Mouse (Mus musculus) CD4-positive, CD25-positive, alpha-beta regulatory T cell, adult 2 months (primary cell): ENCODE results near the gene Susd3.

Experiments used
- DNase-seq: peaks from one replicate; pipeline ENCODE4 v3.0.0-alpha.2; 2012; ENCODE audit warnings: low read depth, low spot score

Susd3 gene

DNA sequence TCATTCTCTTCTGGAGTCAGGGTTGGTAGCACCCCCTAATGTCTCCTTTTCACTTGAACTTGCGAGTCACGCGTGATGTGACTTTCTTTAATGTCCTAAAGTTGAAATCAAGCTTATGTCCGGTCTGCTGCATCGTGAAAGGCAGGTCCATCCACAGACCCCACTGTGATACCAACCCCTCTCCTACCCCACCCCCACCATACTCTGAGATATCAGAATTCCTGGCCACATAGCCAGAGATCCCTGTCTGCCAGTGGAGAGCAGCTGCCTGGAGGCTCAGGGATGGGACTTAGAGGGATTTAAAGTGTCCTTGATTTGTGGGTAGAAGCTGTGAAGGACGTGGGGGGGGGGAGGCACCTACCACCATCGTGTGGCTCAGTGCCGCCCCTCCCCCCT lies at the start of gene Susd3:
Susd3 (minus strand) TSS at position 240 of the 396 bp plus-strand sequence.
- DNase-seq: no peak

DNA sequence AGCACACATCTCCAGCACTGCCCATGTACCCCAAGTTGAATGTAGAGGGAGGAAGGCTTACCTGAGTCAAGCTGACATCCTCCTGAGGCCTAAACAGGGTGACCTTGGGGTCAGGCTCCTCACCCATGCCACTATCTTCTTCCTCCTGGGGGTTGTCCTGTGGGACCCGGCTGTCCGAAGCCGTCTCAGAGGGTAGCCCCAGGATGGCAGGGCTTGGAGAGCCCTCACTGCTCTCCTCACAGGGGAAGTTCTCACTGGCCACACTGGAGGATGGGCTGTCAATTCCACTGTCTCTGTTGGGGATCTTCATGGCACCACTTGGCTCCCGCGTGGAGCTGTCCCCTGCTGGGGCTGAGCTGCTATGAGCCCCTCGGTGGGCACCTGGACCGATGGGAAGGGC lies 47.8 kb upstream of the Susd3 start:
- no peak for DNase-seq

DNA sequence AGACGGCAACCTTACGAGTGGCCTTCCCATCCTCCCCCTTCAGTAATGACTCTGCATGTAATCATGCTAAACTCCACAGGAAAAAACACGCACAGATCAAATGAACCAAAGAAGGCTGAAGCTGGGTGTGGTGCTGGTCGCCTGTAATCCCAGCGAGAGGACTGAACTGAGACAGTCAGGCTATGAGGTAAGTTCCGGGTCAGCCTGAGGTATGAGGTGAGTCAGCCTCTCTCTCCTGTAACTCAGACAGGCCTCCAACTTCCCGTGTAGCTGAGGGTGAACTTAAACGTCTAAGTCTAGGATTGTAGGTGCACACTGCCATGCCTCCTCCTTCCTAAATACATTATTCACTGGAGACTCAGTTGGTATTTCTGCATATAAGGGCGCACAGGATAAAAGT lies 45.6 kb upstream of the Susd3 start:
- DNase-seq: peak; percentile 23

DNA sequence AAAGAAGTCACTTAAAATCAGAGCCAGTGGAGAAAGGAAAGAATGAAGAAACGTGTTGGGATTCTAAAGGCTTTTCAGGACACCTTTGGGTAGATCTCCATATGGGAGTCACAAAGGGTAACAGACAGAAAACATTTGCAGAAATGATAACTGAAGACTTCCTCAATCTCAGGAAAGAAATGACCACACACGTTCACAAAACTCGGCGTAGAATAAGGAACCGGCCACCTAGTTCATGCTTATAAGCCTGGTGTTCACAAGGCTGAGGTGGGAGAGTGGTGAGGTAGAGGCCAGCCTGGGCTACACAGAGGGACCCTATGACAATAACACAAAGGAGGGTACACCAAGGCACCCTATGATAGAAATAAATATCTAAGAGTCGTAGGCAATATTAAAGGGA lies 43.4 kb upstream of the Susd3 start:
- DNase-seq: no peak

DNA sequence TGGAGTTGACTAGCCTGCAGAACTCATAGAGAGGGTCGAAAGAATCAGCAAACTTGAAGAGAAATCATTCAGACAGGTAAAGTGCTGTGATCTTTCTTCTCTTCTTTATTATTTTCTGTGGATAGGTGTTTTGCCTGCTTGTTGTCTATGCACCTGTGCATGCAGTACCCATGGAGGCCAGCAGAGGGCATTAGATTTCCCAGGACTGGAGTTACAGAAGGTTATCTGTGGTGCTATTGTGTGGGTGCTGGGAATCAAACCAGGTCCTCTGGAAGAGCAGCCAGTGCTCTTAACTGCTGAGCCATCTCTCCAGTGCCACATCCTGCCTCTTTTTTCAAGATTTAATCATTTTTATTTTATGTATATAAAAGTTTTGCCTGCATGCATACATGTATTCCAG lies 42.9 kb upstream of the Susd3 start:
- DNase-seq: peak; percentile 74

DNA sequence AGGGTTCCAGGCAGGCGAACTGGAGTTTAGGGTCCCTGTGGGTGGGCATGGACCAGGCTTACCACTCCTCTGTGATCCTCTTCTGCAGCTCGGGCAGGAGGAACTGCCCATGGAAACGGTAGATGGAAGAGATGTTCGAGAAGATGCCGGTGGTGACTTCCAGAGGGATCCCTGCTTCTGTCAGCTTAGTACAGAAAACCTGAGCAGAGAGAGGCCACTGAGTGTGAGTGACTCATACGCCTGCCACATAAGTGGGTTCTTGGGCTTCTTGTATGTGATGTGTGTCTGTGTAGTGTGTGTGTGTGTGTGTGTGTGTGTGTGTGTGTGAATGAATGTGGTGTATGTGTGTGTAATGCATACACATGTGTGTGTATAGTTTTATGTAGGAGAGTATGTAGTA lies 38.7 kb upstream of the Susd3 start:
- no peak for DNase-seq

DNA sequence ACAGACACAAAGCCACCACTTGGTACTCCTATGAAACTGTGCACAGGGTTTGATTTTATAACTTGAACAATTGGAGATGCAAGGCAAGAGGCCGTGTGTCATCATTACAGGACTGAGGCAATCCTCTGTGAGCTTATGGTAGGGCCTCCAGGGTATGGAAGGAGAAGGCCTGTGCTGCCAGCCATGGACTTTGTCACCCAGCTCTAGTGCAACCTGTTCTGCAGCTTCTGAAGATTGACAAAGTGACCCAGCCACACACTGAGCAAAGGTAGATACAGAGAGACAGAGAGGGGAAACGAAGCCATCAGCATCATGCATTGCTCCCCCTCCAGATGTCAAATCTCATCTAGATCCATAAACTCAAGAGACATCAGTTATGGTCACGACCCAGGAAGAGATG lies 38.2 kb upstream of the Susd3 start:
- DNase-seq: no peak

DNA sequence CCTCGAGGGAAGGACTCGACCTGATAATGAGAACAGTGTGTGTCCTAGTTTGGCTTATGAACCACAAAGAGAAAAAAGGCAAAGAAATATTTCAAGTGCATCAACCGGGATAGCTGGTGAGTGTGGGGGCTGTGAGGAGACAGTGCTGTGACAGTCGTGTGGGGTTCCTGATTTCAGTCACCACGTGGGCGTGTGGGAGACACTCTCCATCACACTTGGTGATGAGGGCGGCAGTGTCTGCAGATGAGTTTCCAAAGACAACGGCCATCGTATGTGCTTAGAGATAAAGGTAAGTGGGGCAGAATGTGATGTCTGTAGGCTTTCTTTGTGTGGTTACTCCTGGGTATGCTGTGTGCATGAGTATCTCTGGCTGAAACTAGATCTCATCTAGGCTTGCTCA lies 35.2 kb upstream of the Susd3 start:
- DNase-seq: no peak

DNA sequence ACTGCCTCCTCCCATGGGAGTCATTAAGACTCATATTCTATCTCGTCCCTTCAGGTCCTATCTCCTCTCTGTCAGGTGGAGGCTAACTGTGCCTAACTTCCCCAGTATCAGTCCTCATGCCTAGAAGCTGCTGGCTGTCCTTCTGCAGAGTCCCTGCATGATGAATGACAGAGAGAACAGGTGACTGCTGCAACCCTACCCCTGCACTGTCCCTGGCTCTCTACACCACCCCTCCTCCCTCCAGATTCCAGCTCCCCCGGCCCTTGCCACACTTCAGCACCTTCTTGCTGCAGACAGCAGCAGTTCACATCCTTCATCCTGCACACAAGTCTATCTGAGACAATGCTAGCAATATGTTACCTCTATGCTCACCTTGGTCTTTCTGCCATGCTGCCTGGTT lies 33.7 kb upstream of the Susd3 start:
- DNase-seq: no peak

DNA sequence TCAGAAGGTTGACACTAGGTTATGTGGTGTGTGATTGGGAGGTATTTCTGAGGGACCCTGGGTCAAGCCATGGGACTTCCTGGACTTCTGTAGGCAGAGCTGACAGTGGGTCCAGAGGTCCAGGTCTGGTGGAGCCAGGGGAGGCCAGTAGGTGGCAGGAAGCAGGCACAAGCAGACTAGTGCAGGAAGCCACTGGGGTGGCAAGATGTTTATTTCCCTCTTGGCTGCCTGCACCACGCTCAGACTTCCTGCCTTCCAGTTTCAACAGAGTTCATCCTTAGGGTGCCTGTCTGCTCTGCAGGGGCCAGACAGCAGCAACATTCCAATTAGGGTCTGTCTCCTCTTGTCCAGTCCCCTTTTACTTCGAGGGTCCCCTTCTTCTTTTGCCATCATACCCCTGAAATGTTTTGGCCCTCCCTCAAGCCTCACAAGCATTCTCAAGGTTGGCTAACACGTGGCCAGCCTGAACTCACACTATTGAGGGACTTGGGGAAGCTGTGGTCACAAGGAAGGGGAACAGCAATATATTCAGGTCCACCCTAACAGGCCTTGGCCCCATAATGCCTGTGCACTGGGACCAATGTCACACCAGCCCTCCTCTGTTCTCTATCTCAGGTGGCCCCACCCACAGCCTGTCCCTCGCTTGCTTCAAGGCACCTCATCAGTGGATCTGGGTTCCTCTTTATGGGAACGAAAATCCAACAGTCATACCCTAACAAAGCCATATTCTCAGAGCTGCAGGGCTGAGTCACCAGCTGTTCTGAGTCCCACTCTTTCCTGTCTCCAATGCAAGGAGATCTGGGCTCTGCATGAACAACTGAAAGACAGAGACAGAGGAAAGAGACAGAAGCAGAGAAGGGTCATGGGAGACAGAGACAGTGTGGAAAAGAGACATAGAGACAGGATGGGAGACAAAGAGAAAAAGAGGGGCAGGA lies 23.6 kb upstream of the Susd3 start:
- DNase-seq: peak; percentile 49

DNA sequence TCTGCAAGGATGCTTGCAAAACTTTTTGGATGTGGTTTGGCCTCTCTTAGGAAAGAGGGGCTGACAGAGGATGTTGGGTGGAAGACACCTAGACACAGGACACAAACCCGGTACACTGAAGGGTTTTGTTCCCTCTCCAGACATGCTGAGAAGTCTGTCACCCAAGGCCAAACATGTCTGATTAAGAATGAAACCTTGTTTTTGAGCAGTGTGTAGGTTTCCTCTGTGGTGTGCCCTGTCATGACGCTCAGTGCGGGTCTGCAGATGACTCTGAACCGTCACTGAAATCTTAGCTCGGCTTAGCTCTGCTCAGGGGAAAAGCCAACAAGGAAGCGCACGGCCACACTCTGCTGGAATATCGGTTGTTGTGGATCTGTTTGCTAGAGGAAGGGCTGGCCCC lies 22.0 kb upstream of the Susd3 start:
- peak; percentile 66 for DNase-seq

DNA sequence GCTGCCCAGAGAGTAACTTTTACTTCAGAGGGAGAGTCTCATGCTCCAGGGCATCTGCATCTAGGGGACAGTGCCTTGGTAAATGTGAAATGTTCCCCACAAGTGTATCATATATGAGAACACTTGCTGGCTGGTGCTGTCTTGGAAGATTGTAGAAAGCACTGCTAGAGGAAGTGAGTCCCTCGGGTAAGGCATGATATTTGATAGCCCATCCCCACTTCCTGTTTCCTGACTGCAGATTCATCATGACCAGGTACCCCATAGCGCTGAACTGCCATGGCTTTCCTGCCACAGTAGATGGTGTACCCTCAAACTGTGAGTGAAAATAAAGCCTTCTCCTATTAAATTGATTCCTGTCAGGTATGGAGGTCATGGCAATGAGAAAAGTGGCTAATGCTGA lies 19.1 kb upstream of the Susd3 start:
- DNase-seq: peak; percentile 52

DNA sequence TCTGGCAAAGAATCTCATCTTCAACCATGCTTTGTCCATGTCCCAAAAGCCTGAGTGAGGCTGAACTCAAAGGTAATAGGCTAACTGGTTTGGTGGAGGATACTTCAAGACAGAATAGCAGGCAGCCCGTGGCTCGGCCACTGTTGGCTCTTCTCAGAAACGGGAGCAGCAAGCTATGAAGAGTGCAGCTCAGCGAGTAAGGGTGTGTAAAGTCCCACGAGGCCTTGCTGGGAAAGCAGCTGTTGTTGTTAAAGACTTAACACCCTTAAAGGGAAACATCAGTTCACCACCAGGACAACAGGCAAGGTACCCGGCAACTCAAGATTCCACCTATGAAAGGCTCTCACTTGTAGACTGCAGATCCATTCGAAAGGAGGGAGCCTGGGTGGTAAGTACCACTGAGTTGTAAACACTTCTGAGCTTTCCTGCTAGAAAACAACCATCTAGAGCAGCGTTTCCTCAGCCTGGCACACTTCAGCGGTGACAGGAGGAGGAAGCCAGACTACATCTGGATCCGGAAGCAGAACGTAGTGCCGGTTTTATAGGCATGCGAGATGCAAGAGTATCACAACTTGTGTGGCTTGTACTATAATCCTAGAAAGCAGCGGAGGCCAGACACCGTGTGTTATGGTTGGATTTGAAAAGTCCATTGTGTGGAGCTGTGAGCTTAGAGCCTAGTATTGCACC lies 11.7 kb upstream of the Susd3 start:
- DNase-seq: peak; percentile 44

DNA sequence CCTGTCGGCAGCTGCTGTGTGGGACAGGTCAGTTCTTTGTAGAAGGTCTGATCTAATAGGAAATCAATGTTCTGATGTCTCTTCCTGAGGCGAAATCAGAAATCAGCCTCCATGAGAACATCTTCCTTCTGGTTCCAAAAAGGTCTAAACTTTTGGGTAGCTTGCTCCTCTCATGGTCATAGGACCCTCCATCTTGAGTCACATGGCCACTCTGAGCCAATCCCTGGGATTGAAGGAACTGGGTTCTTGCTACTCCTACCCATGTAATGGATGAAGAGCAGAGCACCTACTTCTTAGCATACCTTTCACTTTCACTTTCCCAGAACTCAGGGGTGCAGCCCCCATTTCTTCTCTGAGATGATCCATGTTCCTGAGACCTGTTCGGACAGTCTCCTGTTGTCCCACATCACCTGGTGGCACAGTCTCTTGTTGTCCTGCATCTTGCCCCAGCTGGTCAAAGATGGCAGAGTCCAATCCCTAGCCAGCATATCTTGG lies 9.4 kb upstream of the Susd3 start:
- no peak for DNase-seq

DNA sequence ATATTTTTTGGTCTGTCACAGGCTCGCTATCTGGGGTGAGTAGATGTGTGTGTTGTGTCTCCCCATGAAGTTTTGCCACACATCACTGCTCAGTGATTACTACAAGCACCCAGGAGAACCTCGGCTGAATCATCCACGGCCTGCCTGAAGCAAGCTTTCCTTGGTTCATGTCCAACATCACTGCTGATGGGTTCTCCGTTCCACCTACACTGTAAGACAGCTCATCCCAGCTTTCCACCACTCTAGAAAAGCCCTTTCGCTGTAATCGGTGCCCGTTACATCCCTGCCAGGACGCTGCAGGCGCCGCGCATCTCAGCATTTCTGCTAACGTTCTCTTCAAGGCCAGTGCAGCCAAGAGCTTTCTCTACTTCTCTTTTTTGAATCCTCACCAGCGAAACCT lies 4.2 kb upstream of the Susd3 start:
- DNase-seq: no peak

DNA sequence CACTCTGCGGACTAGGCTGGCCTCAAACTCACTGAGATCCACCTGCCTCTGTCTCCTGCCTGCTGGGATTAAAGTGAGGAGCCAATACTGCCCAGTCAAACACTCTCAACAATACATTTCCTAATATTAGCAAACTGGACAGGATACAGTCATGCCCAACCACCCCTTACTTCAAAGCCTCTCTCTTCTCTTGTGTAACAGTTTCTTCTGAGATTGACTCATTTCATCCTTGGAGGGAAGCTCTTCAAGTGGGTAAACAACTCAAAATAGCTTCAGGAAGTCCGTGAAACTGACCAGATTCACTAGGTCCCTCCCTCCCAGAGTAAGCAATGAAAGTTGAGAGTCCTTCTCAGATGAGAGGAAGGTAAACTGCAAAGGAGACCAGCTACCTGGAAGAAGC lies 3.6 kb upstream of the Susd3 start:
- no peak for DNase-seq

DNA sequence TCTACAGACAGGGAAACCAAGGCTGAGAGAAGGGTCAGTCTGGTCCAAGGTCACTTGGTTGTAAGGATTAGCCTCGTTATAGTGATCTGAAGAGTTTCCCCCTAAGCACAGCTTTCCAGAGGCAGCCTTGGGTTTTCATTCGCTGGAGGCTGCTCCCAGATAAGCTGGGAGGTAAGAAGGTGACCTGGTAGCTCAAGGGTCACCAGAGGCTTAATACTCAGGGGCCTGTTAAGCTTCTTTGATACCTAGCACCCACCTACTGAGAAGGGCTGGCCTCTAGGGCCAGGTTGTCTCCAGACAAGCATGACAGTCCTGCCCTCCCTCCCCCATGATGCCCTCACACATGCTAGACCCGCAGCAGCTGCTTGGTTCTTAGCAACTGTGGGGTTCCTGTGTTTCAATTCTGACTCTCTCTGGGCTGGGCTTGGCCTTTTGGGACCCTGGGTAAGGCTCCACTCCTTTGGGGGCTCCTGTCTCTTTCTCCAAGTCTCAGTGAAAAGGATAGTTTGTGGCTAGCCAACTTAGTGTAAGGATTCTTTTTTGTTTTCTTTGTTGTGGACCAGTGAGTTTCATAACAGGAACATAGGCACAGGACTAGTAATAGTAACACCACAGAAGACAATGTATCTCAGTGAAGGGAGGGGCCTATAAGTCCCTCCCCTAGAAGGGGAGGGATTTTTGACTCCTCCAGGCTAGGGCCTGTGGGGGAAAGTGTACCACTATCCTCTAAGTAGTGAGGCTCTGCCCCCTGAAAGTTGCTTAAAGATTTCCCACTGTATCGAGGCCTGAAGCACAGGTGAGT lies 2.4 kb upstream of the Susd3 start:
- no peak for DNase-seq

DNA sequence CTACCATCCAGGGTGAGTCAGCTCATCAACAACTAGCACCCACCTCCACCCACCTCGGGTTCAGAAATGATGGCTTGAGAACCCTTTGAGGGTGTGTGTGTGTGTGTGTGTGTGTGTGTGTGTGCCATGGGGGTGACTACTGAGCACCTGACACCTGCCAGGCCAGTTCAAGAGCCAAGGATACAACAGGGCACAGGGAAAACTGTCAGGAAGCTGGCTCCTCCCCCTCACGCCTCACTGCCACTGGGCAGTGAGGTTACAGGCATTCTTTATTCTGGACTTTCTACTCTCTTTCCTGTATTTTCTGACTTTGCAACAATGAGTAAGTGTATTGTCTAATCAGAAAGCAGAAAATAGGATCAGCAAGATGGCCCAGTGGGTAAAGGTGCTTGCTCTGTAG lies 1.1 kb upstream of the Susd3 start:
- DNase-seq: no peak

DNA sequence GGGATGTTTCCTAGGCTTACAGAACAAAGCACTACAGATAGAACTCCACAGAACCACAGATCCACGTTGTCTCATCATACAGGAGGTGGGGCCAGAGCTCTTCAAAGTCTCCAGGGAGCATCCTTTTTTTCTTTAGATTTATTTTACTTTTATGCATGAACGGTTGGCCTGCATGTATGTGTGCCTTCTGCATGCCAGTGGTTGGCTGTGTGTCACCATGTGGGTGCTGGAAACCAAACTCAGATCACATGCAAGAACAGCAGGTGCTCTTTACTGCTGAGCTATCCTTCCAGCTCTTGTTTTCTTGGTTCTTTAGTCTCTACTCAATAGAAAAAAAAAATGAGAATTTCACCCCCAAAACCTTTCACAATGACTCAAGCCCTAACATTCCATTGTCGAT lies 417 bp upstream of the Susd3 start:
- peak; percentile 43 for DNase-seq

DNA sequence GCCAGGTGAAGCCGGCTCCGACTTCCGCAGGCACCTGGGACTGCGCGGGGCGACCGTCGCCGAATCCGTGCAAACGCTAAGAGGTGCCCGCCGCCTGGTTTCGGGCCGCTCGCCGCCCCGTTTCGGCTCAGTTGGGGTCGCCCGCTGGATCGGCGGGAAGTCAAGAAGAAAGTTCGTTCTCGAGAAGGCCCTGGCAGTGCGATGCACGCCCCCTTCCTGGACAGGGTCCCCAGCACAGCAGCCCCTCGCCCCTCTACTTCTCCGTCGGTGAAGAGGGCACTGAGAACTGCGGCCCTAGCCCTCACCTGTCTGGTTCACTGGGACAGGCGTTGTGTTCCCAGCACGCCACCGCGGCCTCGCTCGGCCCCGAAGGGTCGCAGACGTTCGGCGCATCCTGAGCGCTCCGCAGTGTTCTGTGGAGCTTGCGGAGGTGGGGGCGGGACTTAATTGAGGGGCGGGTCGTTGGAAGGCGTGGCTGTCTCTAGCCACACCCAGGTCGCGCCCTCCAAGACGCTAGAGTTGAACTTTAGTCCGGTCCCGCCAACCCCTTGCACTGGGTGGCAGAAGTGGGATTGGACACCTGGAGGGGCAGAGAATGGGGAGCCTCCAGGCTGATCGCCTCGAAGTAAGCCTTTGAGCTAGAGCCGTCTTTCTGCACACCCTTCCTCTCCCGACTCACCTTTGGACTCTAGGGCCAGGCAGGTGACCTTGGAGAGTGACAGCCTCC lies 603 bp downstream of the Susd3 start:
- peak; percentile 88 for DNase-seq

DNA sequence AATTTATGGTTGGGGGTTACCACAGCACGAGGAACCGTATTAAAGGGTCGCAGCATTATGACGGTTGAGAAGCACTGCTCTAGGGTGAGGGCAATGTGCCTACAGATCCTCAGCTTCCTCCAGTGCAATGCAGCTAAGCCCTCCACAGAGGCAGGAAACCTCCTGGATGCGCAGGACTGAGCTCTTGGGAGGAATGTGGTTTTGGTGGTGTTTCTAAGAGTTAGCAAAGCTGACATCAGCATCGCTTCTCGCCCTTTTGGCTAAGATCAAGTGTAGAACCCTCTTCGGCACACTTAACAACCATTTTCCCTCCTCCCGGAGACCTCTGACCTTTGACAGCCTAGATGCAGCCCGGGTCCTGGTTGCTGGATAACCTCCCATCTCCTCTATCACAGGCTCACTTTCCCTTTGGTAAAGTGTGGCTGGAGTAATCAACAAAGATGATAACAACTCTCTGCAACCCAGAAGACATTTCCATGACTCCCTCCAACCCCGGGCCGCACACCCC lies 1.2 kb downstream of the Susd3 start:
- peak; percentile 47 for DNase-seq
